Mouse (Mus musculus): Measurements from ENCODE around the gene H2al1f.
"Not testable (repeated sequence)": the region's sequence is repeated elsewhere in the genome, so short reads cannot be mapped to it uniquely, and the experiment has no call there.

GRCm38 (mm10) chrX:11311634-11312033 lies 3.3 kb upstream of the H2al1f start, which contains the start of gene H2al1e:
- TF ChIP-seq CTCF (conservative IDR thresholded peaks at IDR 0.05; ENCODE audit: low read length); POU5F1 (IDR thresholded peaks at IDR 0.05; ENCODE audit: borderline replicate concordance, low read length): not testable (repeated sequence)

Data from E14TG2a.4 (cell line).